Mouse (Mus musculus) telencephalon, adult 2 months (tissue): ENCODE data around the gene Ccnd3.
"Not testable (repeated sequence)": the region's sequence is repeated elsewhere in the genome, so short reads cannot be mapped to it uniquely, and the experiment has no call there.

Experiments
- DNase-seq: peaks from one replicate; pipeline ENCODE4 v3.0.0-alpha.2; 2011; ENCODE audit warnings: low read depth, low spot score

The Ccnd3 gene

GRCm38 (mm10) chr17:47594183-47594968 is 89.5 kb downstream of the Ccnd3 start:
- DNase-seq: no peak

DNA sequence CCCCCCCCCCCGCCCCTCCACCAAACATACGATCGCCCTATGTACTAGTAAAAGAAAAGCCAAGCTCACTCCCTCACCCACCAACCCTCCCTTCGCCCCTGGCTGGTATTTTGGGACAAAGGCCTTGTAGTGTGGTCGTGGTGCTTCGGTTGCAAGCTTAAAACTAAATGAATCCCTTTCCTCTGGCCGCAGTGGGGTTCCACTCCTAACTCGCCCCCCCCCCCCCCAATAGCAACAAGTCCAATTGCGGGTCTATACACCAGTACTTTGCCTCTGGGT is 90.1 kb downstream of the Ccnd3 start:
- DNase-seq: no peak

- DNase-seq: no peak
Measured at GRCm38 (mm10) chr17:47595248-47596161, 90.7 kb downstream of the Ccnd3 start.

GRCm38 (mm10) chr17:47596162-47596838 is 91.4 kb downstream of the Ccnd3 start:
- no peak for DNase-seq

- no peak for DNase-seq
Measured at GRCm38 (mm10) chr17:47596839-47597164, 92.0 kb downstream of the Ccnd3 start.

- DNase-seq: no peak
Measured at GRCm38 (mm10) chr17:47597261-47597660, 92.4 kb downstream of the Ccnd3 start.

- DNase-seq: no peak
Measured at GRCm38 (mm10) chr17:47597838-47598579, 93.2 kb downstream of the Ccnd3 start.

- not testable (repeated sequence) for DNase-seq
Measured at GRCm38 (mm10) chr17:47598580-47599304, 93.9 kb downstream of the Ccnd3 start.

- no peak for DNase-seq
Measured at GRCm38 (mm10) chr17:47599511-47600297, 94.9 kb downstream of the Ccnd3 start.

GRCm38 (mm10) chr17:47600601-47601388 is 95.9 kb downstream of the Ccnd3 start:
- no peak for DNase-seq

DNA sequence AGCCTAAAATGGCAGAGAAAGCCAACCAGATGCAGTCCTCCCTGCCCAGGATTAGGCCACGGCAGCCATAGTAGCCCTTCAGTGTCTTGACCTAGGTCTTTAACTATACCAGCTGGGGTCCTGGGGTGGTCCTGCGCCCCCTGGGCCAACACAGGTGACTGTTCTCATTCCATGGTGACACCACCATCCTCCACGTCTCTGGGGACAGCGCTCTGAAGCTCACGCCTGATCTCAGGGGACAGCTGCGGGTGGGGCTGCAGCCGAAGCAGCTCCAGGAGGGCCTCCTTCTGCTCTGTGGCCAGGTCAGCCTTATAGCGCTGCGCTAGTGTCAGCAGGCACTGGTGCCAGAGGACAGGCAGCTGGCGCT is 96.5 kb downstream of the Ccnd3 start:
- no peak for DNase-seq

- no peak for DNase-seq
Measured at GRCm38 (mm10) chr17:47602289-47602688, 97.4 kb downstream of the Ccnd3 start.

DNA sequence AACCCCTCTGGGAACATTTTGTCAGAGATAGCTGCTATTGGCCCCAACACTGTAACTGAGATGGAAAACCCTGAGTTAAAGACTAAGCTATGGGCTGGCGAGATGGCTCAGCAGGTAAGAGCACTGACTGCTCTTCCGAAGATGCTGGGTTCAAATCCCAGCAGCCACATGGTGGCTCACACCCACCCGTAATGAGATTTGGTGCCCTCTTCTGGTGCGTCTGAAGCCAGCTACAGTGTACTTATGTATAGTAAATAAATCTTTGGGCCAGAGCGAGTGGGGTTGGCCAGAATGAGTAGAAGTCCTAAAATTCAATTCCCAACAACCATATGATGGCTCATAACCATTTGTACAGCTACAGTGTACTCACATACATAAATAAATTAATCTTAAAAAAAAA is 101.4 kb downstream of the Ccnd3 start:
- no peak for DNase-seq

DNA sequence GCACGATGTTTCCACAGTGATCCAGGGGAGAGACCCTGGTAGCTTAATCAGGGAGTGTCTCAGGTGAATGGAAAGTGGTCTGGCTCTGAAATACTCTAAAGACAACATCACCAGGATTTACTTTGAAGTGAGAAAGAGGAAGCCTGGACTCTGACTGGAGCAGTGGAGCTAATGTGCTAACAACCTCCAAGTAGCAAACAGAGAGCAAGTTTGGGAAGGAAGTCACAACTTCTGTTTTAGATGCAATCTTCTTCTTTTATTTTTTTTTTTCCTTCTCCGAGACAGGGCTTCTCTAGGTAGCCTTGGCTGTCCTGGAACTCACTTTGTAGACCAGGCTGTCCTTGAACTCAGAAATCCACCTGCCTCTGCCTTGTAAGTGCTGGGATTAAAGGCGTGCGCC is 104.3 kb downstream of the Ccnd3 start:
- DNase-seq: no peak

DNA sequence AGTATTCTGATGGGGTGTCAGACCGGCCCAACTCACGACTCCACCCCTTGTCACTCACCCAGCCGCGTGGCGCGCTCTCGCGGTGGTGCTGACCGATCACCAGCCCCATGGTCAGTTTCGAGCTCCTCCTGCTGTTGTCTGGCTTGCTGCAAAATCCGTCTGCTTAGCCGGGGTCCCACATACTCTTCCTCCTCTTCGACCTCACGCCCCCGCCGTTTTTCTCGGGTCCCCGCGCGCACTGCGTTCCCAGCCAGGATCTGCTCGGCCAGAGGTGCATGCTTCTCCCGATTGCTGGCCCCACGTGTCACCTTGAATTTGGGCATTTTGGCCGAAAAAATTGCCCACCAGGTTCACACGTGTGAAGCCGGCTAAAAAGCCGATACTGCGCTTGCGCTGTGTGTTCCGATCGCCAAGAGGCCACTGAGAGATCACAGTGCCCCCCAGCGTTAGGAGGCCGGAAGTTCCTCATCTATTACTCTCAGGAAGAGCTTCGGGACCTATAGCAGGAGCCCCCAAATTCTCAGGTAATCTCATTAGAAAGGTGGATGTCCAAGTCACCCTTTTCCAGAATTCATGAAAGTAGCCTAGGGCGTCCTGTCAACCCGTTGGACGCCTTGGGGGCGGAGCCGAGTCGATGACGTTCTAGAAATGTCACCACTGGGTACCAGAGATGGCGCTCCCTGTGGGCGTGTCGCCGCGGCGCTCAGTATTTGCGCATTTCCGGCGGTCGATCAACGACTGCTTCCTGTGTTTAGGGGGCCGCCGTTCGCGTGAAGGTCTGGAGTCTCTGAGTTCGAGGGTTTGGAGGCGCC is 106.2 kb downstream of the Ccnd3 start, which contains the start of the genes Bysl, Med20 and Gm20517:
Gene Bysl, minus strand, starts transcription at position 644 of the 812 bp plus-strand sequence.
Gene Med20, plus strand, starts transcription at position 734 of the 812 bp plus-strand sequence.
Gene Gm20517, plus strand, starts transcription at position 741 of the 812 bp plus-strand sequence.
- peak; percentile 95 for DNase-seq

DNA sequence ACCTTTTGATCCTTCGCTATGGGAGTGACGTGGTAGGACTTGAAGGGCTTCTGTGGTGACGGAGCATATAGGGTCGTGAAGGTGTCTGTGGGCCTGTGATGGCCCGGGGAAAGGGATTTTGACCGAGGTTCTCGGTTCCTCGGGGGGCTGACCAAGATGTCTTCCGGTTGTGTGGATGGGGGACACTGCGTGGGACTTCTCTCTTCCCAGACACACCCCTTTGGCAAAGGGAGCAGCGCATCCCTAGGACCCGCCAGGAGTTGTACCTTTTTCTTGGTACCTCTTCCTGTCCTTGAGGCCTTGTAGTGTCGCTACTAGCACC is 106.8 kb downstream of the Ccnd3 start:
- DNase-seq: no peak

- DNase-seq: no peak
Measured at GRCm38 (mm10) chr17:47614018-47614417, 109.2 kb downstream of the Ccnd3 start.

DNA sequence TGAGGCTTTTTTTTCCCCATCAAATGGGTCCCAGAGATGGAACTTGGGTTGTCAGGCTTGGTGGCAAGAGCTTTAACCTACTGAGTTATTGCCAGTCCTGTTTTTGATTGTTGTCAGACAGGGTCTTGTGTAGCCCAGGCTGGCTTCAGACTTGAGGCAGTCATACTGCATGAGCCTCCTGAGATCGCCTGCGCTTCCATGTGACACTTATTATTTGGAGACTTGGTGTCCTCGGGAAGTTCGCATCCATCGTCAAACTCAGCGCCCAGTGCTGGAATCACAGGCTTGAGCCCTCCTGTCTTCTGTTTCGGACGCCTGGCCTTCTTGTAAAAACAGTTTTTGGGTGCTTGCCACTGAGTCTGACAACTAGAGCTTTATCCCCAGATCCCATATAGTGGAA is 111.3 kb downstream of the Ccnd3 start:
- no peak for DNase-seq

GRCm38 (mm10) chr17:47616652-47617051 is 111.8 kb downstream of the Ccnd3 start:
- no peak for DNase-seq
